Mouse (Mus musculus): Measurements from ENCODE around the gene Itgad.

DNA sequence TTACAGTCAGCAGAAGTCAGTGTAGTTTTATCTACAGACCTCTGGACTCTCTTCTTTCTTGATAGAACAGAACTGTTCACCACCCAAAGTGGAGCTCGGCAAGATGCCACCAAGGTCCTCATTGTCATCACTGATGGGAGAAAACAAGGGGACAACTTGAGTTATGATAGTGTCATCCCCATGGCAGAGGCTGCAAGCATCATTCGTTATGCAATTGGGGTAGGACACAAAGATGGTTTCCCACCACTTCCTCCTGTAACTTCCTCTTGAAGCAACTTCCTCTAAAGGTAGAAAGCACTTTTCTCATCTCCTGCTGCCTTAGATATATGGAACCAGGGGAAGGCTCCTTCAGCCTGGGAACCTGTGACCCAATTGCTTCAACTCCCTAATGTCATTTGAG is 20.6 kb upstream of the Itgad start:
- TF ChIP-seq POLR2A (IDR thresholded peaks at IDR 0.05; ENCODE audit: borderline replicate concordance, insufficient read depth, low read length) (no peak), CTCF (IDR thresholded peaks at IDR 0.05; ENCODE audit: borderline replicate concordance, insufficient read depth, low read depth, low read length) (no peak)
